Mouse (Mus musculus) heart, postnatal 10 days (tissue): ENCODE data around the gene Tead2. TPM values are rescaled to one million over a fixed set of nuclear protein-coding genes. Genes with fewer than 3 reads are reported as not detected.
"Not testable (repeated sequence)": the region's sequence is repeated elsewhere in the genome, so short reads cannot be mapped to it uniquely, and the experiment has no call there.

Experiments used
- DNase-seq, 2 experiments: peaks; one replicate each; pipeline ENCODE4 v3.0.0; 2021
- intact Hi-C: fragments of 180-260 bp; cut with DNase I; formaldehyde crosslinking; loops from one replicate; pipeline ENCODE4 v1.15.1; 2025
- microRNA-seq, 2 experiments: library from miRNA; unstranded; fragments of <30 nt; microRNA quantifications; one replicate each; pipeline ENCODE4 v1.2.0; 2022
- total RNA-seq, 2 experiments: library from RNA; stranded (reverse); gene quantifications; 2 replicates each; pipeline ENCODE4 v1.2.3; 2021

Gene Tead2
- total RNA-seq, 2 experiments from 2014 or later = 27.5 to 32.3 TPM

DNA sequence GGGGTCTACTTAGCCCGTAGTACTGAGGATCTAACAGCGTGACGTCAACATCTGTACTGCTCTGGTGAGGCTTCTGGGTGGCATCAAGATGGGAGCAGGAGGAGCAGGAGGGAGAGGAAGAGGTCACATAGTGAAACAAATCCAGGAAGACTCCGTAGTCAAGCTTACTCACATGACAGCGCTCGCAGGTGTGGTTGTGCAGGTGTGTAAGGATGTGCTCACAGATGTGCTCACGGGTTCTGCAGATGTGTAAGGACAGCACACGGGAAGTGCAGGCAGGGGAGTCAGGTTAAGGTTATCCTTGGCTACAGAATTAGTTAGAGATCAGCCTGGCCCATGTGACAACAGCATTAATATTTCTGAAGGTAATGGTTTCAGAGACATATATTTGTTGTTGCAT is 38.3 kb downstream of the Tead2 start:
- intact Hi-C loops = no loop called here
- DNase-seq = no peak

DNA sequence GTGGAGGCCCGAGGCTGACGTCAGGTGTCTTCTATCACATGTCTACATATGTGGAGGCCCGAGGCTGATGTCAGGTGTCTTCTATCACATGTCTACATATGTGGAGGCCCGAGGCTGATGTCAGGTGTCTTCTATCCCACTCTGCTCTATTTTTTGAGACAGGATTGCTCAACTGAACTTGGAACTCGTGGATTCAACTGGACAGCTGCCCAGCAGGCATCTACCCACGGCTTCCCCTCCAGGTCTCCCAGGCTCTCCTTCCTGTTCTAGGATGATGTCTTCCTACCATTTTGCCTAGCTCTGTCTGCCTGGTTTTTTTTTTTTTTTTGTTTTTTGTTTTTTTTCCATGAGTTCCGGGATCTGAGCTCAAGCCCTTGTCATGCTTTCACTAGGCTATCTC is 40.3 kb downstream of the Tead2 start:
- intact Hi-C loops = not testable (repeated sequence)
- DNase-seq = peak; percentile 36 to 43

DNA sequence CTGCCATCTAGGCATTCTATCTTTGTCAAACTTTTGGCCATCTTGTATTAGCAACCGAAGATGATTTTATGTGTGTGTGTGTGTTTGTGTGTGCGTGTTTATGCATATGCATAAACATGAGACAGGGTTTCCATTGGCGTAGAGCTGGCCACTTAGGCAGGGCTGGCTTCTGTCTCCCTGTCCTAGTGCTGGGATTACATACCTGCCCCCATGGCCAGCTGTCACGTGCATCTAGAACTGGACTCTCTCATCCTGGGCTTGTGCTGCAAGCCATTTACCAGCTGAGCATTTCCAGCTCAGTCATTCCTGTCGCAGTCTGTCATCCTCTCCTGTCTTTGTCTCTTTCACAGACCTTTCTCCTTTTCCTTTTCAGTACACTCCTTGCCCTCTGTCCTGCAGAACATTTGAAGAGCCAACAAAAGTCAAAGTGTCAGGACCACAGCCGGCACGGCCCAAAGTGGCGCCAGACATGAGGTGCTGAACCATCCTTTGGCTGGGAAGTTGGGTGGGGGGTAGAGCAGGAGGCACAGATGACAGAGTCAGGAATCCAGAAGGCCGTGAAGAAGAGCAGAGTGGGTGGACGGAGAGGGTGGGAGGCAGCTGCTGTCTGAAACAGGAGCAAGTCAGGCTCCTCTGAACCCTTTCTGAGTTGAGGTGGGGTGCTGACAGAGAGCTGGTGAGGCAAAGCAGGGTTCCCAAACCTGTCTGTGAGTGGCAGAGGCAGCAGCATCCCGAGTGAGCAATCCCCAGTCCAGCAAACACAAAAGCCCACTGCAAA is 41.7 kb downstream of the Tead2 start:
- no peak for DNase-seq
- intact Hi-C loops = no loop called here

DNA sequence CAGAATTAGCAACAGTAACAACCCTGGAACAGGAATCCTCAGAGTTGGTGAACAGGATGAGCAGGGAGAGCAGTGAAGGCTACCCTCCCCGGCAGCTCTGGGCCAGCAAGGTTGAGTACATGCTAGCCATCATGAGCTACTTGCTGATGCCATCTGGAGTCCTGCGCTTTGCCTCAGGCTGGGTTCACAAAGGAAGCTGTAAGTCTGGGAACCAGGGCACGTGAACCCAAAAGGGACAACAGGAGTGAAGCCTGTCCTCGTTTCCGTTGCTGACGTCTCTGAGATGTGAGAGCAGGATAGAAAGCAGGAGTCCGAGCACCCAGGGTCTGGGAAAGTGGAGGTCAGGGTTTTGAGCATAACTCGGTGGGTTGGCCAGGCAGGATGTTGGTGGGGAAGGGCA is 43.7 kb downstream of the Tead2 start:
- intact Hi-C loops = no loop called here
- no peak for DNase-seq

DNA sequence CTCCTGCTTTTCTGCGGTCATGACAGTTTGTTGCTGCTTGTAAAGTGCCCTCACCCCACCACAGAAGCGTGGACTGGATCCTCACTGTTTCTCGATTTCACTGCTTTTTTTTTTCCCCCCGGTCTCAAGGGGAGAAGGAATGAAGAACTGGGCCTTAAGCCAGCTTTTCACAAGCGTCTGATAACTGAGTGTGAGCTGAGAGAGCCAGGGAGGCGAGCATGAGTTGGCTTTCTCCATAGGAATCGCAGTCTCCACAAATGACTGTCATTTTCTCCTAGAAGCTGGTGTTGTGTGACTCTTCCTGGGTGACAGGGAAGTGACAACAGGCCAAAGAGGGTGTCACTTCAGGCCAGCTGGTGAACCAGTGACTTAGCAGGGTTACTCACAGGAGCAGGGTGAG is 46.7 kb downstream of the Tead2 start:
- intact Hi-C loops = no loop called here
- DNase-seq = peak; percentile 34 to 35

DNA sequence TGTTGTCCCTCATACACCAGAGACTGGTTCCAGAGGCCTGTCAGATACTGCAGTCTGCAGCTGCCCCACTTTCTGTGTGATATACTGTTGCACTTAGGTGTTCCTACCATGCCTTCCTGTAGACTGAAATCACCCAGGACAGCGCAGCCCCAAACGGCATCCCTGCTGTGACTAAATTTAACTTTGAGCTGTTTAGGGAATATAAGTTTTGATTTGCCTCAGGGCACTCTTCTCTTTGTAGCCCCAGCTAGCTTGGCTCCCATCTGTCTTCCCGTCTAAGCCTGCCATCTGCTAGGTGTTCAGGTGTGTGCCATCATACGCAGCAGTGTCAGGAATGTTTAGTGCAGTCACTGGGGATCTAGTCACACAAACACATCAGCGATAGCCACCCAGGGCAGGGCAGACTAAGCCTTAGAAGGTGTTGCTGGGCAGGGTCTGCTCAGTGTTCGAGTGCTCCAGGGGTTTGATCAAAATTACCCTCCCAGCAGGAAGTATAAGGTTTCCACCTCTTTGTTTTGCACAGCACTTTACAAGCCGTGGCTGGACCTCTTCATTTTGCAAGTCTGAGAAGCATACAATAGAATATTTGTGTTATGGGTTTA is 47.6 kb downstream of the Tead2 start:
- intact Hi-C loops = no loop called here
- no peak for DNase-seq

DNA sequence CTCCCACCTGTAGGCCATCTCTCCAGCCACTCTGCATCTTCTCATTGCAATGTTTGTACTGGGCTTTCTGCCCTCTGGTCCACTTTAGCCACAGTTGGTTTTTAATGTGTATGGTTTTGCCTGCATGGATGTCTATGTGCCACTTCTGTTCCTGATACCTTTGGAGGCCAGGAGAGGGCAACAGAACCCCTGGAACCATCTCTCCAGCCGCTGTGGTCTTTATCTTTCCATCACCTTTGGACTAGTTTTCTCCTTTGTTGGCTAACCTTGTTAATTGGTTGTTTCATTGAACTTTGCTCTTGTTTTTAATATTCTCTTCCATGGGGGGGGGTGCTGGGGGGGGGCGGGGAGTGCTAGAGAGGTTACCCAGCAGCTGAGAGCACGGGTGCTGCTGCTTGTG is 48.8 kb downstream of the Tead2 start:
- no peak for DNase-seq
- intact Hi-C loops = no loop called here

DNA sequence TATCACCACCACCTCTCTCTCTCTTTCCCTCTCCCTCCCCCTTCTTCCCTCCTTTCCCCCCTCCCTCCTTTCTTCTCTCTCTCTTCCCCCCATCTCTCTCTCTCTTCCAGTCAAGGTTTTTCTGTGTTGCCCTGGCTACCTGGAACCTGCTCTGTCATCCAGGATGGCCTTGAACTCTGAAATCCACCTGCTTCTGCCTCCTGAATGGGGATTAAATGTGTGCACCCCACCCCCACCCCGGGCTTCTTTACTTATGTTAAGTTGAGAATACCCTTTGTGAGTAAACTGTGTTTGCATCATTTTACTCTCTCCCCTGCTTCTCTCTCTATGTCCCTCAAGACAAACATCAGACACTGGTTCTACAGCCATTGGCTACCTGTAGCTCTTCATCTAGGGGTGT is 50.0 kb downstream of the Tead2 start:
- intact Hi-C loops = no loop called here
- DNase-seq = no peak

DNA sequence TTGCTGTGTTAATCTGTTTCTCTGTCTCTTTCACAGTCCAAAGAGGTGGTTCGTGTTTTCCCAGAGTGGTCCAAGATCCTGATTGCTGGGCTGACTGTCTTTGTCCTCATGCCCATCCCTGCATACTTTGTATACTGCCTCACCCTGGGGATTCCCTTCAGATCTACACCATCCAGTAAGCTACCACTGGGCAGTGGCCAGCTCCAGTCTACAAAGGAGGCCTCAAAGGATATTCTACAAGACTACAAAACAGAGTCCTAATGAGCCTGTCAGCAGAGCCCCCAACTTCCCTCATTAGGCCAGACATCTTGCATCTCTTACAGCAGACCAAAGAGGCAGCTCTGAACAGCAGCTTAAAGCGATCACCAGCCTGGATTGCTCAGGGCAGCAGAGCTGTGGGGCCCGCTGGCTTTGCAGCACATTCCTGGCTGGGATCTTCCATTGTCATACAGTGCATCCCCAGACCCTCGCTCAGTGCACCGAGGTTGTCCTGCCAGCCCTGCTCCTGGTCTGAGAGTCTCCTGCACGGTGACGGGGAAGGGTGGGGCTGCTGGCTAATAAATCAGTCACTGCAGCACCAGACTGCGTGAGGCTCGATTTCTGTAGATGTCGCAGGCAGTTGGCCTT is 57.3 kb downstream of the Tead2 start:
- no peak for DNase-seq
- intact Hi-C loops = no loop called here

DNA sequence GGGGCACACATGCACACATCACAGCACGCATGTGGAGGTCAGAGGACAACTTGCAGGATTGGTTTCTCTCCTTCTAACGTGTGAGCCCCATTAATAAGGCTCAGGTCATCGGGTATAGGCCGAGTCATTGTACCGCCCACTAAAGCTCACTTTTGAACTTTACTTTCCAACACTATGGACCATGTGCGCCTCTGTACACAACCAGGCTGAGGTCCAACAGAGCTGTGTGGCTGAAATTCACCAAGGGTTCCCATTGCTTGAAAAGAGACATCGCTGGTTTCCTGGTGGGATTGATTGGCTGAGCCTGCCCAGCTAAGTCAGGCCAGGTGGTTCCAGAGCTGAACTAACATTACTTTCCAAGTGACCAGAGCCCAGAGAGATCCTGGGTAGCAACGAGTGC is 58.1 kb downstream of the Tead2 start:
- no peak for DNase-seq
- intact Hi-C loops = loop anchor here (2.0 kb wide), 1 partner anchor 25 kb away; no protein-coding TSS in a partner anchor

DNA sequence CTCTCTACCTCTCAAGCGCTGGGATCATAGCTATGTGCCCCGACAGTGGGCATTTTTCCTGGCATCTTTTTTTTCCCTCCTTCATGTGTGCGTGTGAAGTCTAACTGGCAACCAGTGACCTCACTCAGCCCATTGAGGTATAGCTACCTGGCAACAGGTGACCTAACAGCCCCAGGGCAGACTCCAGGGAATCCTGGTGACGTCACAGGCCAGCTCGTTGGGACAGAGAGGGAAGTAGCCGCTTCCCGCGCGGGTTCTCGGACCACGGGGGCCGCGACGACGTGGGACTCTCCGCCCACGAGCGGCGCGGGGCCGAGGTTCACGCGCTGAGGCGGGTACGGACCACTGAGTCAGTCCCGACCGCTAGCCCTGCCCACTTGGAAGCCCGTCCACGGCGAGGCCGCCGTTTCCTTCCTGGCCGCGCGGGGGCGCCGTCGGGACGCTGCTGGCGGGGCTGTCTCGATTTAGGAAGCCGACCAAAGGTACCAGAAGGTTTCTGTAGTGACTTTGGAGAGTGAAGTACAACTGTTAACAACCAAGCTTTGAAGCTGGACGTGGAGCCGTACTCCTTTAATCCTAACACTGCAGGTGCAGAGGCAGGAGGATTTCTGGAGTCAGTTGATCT is 61.7 kb downstream of the Tead2 start, which contains the start of gene Slc6a21:
Slc6a21 (plus strand) TSS at position 378 of the 625 bp plus-strand sequence.
- peak; percentile 77 to 87 for DNase-seq
- intact Hi-C loops = no loop called here

Small RNAs within 50 kb of the gene (microRNA-seq; reads per million reads assigned to microRNA genes)
- gene Mir7055 = 0 reads per million in 2 experiments

Other genes starting within 250 kb of the Tead2 start
- gene Cpt1c, start 240.9 kb upstream of the Tead2 start, total RNA-seq = 1 to 10 TPM; 4.1 to 6.2 TPM
- 100 to 1,000 TPM; 198 to 216 TPM for gene Prmt1, start 229.2 kb upstream of the Tead2 start, total RNA-seq
- gene Irf3, start 218.1 kb upstream of the Tead2 start, total RNA-seq = 10 to 100 TPM; 34.1 to 47.9 TPM
- gene Bcl2l12, start 217.0 kb upstream of the Tead2 start, total RNA-seq = 10 to 100 TPM; 14.5 to 15.9 TPM
- 10 to 100 TPM; 68.5 to 70.1 TPM for gene Scaf1, start 199.4 kb upstream of the Tead2 start, total RNA-seq
- 10 to 100 TPM; 71.6 to 75.7 TPM for gene Rras, start 197.8 kb upstream of the Tead2 start, total RNA-seq
- 10 to 100 TPM; 28.8 to 35.7 TPM for gene Prr12, start 162.9 kb upstream of the Tead2 start, total RNA-seq
- 10 to 100 TPM; 33.9 to 35.9 TPM for gene Nosip, start 153.3 kb upstream of the Tead2 start, total RNA-seq
- gene Prrg2, start 153.1 kb upstream of the Tead2 start, total RNA-seq = 10 to 100 TPM; 10.9 to 11.3 TPM
- gene Rcn3, start 123.5 kb upstream of the Tead2 start, total RNA-seq = 10 to 100 TPM; 76.5 to 83.4 TPM
- gene Fcgrt, start 111.9 kb upstream of the Tead2 start, total RNA-seq = 10 to 100 TPM; 65.4 to 69.2 TPM
- gene Rps11, start 91.3 kb upstream of the Tead2 start, total RNA-seq = 100 to 1,000 TPM; 752 to 773 TPM
- gene Rpl13a, start 87.0 kb upstream of the Tead2 start, total RNA-seq = 100 to 1,000 TPM; 809 to 865 TPM
- gene Gm45713, start 79.5 kb upstream of the Tead2 start, total RNA-seq = not detected
- gene Flt3l, start 79.3 kb upstream of the Tead2 start, total RNA-seq = 1 to 10 TPM; 5.7 to 6.5 TPM
- 10 to 100 TPM; 47.1 to 49.0 TPM for gene Pih1d1, start 61.5 kb upstream of the Tead2 start, total RNA-seq
- gene Aldh16a1, start 61.2 kb upstream of the Tead2 start, total RNA-seq = 10 to 100 TPM; 36.6 to 48.2 TPM
- gene Slc17a7, start 51.8 kb upstream of the Tead2 start, total RNA-seq = 1 to 10 TPM; 6.1 to 6.7 TPM
- gene Gfy, start 36.2 kb upstream of the Tead2 start, total RNA-seq = not detected
- not detected for gene Pth2, start 34.8 kb upstream of the Tead2 start, total RNA-seq
- not detected for gene Ccdc155, start 10.9 kb upstream of the Tead2 start, total RNA-seq
- gene Dkkl1, start 3.6 kb upstream of the Tead2 start, total RNA-seq = not detected
- gene Cd37, start 23.4 kb downstream of the Tead2 start, total RNA-seq = 1 to 10 TPM; 3.0 to 4.0 TPM
- not detected for gene Slc6a16, start 25.3 kb downstream of the Tead2 start, total RNA-seq
- gene Slc6a21, start 61.8 kb downstream of the Tead2 start, total RNA-seq = not detected
- gene Trpm4, start 118.0 kb downstream of the Tead2 start, total RNA-seq = 10 to 100 TPM; 21.0 to 26.1 TPM
- 100 to 1,000 TPM; 320 to 351 TPM for gene Hrc, start 119.5 kb downstream of the Tead2 start, total RNA-seq
- gene Ppfia3, start 151.3 kb downstream of the Tead2 start, total RNA-seq = under 1 TPM; 0.22 to 0.31 TPM
- 1 to 10 TPM in 1 of 2 experiments, under 1 TPM in 1; 0.97 to 1.1 TPM for gene Lin7b, start 154.8 kb downstream of the Tead2 start, total RNA-seq
- gene Snrnp70, start 180.0 kb downstream of the Tead2 start, total RNA-seq = 100 to 1,000 TPM; 146 to 161 TPM
- under 1 TPM; 0.41 to 0.79 TPM for gene Kcna7, start 189.9 kb downstream of the Tead2 start, total RNA-seq
- under 1 TPM; 0.22 to 0.26 TPM for gene Ntf5, start 197.9 kb downstream of the Tead2 start, total RNA-seq
- gene Lhb, start 205.1 kb downstream of the Tead2 start, total RNA-seq = not detected
- 10 to 100 TPM; 74.6 to 79.0 TPM for gene Gys1, start 219.1 kb downstream of the Tead2 start, total RNA-seq
- 10 to 100 TPM; 30.4 to 30.7 TPM for gene Ruvbl2, start 222.3 kb downstream of the Tead2 start, total RNA-seq
- gene Ftl1, start 244.1 kb downstream of the Tead2 start, total RNA-seq = 100 to 1,000 TPM; 232 to 268 TPM